Mouse (Mus musculus) small intestine, adult 2 months (tissue): ENCODE results near the gene Lamtor1.
"Not testable (repeated sequence)": the region's sequence is repeated elsewhere in the genome, so short reads cannot be mapped to it uniquely, and the experiment has no call there.

ENCODE experiments used
- CTCF ChIP-seq: fragments of 200-500 bp; IDR thresholded peaks from 2 replicates; pipeline ENCODE4 v1.5.1; 2012; ENCODE audit warnings: low read depth, mild to moderate bottlenecking, control low read depth, inconsistent platforms, low read length, moderate library complexity, mixed read lengths; ENCODE audit not compliant: insufficient replicate concordance, insufficient read length; ENCODE audit errors: extremely low read depth
- POLR2A ChIP-seq: fragments of 200-500 bp; IDR thresholded peaks from 2 replicates; pipeline ENCODE4 v1.6.1; 2012; ENCODE audit warnings: low read depth, mild to moderate bottlenecking, control low read depth, inconsistent platforms, low read length, moderate library complexity

DNA sequence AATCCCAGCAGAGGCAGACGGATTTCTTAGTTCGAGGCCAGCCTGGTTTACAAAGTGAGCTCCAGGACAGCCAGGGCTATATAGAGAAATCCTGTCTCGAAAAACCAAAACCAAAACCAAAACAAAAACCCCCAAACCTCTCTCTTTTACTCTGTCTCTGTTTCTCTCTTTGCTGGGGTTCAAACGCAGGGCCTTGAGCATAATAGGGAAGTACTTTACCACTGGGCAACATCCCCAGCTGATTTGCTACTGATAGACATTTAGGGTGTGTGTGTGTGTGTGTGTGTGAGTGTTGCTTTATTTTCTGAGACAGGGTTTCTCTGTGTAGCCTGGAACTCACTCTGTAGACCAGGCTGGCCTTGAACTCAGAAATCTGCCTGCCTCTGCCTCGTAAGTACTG, 43.3 kb downstream of the Lamtor1 start:
- not testable (repeated sequence) for TF ChIP-seq POLR2A, CTCF
